Mouse (Mus musculus) kidney, embryonic 15.5 days (tissue): Measurements from ENCODE around the gene Irf7. TPM values are rescaled to one million over a fixed set of nuclear protein-coding genes. Genes with fewer than 3 reads are reported as not detected.

ENCODE experiments used
- ATAC-seq: fragments of 200-750 bp; cut with Nextera tagmentation; replicated peaks from 2 replicates; pipeline ENCODE4 v1.8.0; 2017; ENCODE audit warnings: moderate TSS enrichment; ENCODE audit not compliant: low FRiP score
- H3K27ac ChIP-seq: fragments of 300-500 bp; sonication (generic); 2 replicates; pipeline ENCODE4 v1.5.1; 2015; ENCODE audit warnings: mild to moderate bottlenecking, inconsistent platforms
- H3K27me3 ChIP-seq: fragments of 300-500 bp; sonication (generic); 2 replicates; pipeline ENCODE4 v1.6.1; 2015; ENCODE audit warnings: inconsistent platforms
- H3K36me3 ChIP-seq: fragments of 300-500 bp; sonication (generic); 2 replicates; pipeline ENCODE4 v1.6.1; 2015; ENCODE audit warnings: inconsistent platforms
- H3K4me1 ChIP-seq: fragments of 300-500 bp; sonication (generic); 2 replicates; pipeline ENCODE4 v1.6.1; 2015; ENCODE audit warnings: inconsistent platforms
- H3K4me2 ChIP-seq: fragments of 300-500 bp; sonication (generic); 2 replicates; pipeline ENCODE4 v1.6.1; 2015; ENCODE audit warnings: moderate library complexity, mild to moderate bottlenecking, inconsistent platforms
- H3K4me3 ChIP-seq: fragments of 300-500 bp; sonication (generic); replicated peaks from 2 replicates; pipeline ENCODE4 v1.5.1; 2015; ENCODE audit warnings: mild to moderate bottlenecking, inconsistent platforms
- H3K9ac ChIP-seq: fragments of 300-500 bp; sonication (generic); 2 replicates; pipeline ENCODE4 v1.6.1; 2015; ENCODE audit warnings: mild to moderate bottlenecking, inconsistent platforms
- H3K9me3 ChIP-seq: fragments of 300-500 bp; sonication (generic); replicated peaks from 2 replicates; pipeline ENCODE4 v1.6.1; 2016; ENCODE audit warnings: inconsistent platforms
- WGBS: fragments of 180-500 bp; shearing (Covaris S2); methylation state at CpG from one replicate; pipeline ENCODE4 v1.1.7; 2015; ENCODE audit warnings: mixed read lengths; 5-methylcytosine and 5-hydroxymethylcytosine counted together
- polyA plus RNA-seq: library from polyadenylated mRNA; unstranded; fragments of >200 nt; fragmentation: Nextera tagmentation; extraction: Ambion mirVana; gene quantifications from 2 replicates; pipeline ENCODE4 v1.2.1, GENCODE M21; 2015

Gene Irf7
- polyA plus RNA-seq, 1 experiment from 2014 or later, result 3.8 TPM

GRCm38 (mm10) chr7:141292583-141293388 lies 26.5 kb upstream of the Irf7 start:
- 45% methylated on average over 15 of the region's 15 CpGs for WGBS
- H3K27me3 ChIP-seq, result peaks cover 62% of the 10 kb centered on the region
- H3K27ac ChIP-seq, result no peak overlapping the region
- H3K4me1 ChIP-seq, result peaks cover 33% of the 10 kb centered on the region
- H3K9ac ChIP-seq, result peak overlapping the region; percentile 37; the same call in 1 of the 2 replicates
- peak overlapping the region; percentile 95 for H3K4me2 ChIP-seq
- H3K9me3 ChIP-seq, result no peaks in the 10 kb centered on the region
- peaks cover 12% of the 10 kb centered on the region for H3K36me3 ChIP-seq
- ATAC-seq, result no peak
- H3K4me3 ChIP-seq, result peak overlapping the region; percentile 54

GRCm38 (mm10) chr7:141291921-141292582 lies 25.8 kb upstream of the Irf7 start, which contains the start of gene Drd4:
Gene Drd4 (plus strand): TSS chr7:141292006.
- peak within 1 kb of the TSS; percentile 37 for H3K9ac ChIP-seq
- no peaks in the 10 kb centered on the region for H3K9me3 ChIP-seq
- H3K27ac ChIP-seq, result no peak within 1 kb of the TSS
- peaks cover 62% of the 10 kb centered on the region for H3K27me3 ChIP-seq
- 2% methylated on average over 46 of the region's 46 CpGs for WGBS
- peak within 1 kb of the TSS; percentile 54 for H3K4me3 ChIP-seq
- H3K4me2 ChIP-seq, result peak within 1 kb of the TSS; percentile 95
- H3K36me3 ChIP-seq, result peaks cover 6% of the 10 kb centered on the region
- peaks cover 33% of the 10 kb centered on the region for H3K4me1 ChIP-seq
- peak; percentile 70; the same call in 1 of the 2 replicates for ATAC-seq

- Histone ChIP-seq H3K27ac (no peak overlapping the region), H3K4me2 (no peak overlapping the region), H3K4me3 (no peak overlapping the region), H3K9me3 (no peaks in the 10 kb centered on the region), H3K27me3 (peaks cover 32% of the 10 kb centered on the region), H3K36me3 (no peaks in the 10 kb centered on the region), H3K9ac (no peak overlapping the region), H3K4me1 (peaks cover 16% of the 10 kb centered on the region)
- no peak for ATAC-seq
- 79% methylated on average over 3 of the region's 3 CpGs for WGBS
These were observed 21.8 kb upstream of the Irf7 start for GRCm38 (mm10) chr7:141288042-141288441.

- H3K4me3 ChIP-seq, result no peak overlapping the region
- H3K27ac ChIP-seq, result no peak overlapping the region
- no peaks in the 10 kb centered on the region for H3K9me3 ChIP-seq
- H3K9ac ChIP-seq, result no peak overlapping the region
- no peaks in the 10 kb centered on the region for H3K36me3 ChIP-seq
- no peak for ATAC-seq
- 84% methylated on average over 4 of the region's 4 CpGs for WGBS
- no peak overlapping the region for H3K4me2 ChIP-seq
- no peaks in the 10 kb centered on the region for H3K27me3 ChIP-seq
- peaks cover 22% of the 10 kb centered on the region for H3K4me1 ChIP-seq
These were observed 16.5 kb upstream of the Irf7 start for GRCm38 (mm10) chr7:141282756-141283155.

GRCm38 (mm10) chr7:141281442-141281841 lies 15.2 kb upstream of the Irf7 start:
- H3K27me3 ChIP-seq, result no peaks in the 10 kb centered on the region
- peaks cover 35% of the 10 kb centered on the region for H3K4me1 ChIP-seq
- H3K4me2 ChIP-seq, result no peak overlapping the region
- 59% methylated on average over 6 of the region's 6 CpGs for WGBS
- H3K36me3 ChIP-seq, result no peaks in the 10 kb centered on the region
- H3K4me3 ChIP-seq, result no peak overlapping the region
- H3K9me3 ChIP-seq, result no peaks in the 10 kb centered on the region
- H3K9ac ChIP-seq, result no peak overlapping the region
- H3K27ac ChIP-seq, result peak overlapping the region; percentile 70
- peak; percentile 57; the same call in 1 of the 2 replicates for ATAC-seq

DNA sequence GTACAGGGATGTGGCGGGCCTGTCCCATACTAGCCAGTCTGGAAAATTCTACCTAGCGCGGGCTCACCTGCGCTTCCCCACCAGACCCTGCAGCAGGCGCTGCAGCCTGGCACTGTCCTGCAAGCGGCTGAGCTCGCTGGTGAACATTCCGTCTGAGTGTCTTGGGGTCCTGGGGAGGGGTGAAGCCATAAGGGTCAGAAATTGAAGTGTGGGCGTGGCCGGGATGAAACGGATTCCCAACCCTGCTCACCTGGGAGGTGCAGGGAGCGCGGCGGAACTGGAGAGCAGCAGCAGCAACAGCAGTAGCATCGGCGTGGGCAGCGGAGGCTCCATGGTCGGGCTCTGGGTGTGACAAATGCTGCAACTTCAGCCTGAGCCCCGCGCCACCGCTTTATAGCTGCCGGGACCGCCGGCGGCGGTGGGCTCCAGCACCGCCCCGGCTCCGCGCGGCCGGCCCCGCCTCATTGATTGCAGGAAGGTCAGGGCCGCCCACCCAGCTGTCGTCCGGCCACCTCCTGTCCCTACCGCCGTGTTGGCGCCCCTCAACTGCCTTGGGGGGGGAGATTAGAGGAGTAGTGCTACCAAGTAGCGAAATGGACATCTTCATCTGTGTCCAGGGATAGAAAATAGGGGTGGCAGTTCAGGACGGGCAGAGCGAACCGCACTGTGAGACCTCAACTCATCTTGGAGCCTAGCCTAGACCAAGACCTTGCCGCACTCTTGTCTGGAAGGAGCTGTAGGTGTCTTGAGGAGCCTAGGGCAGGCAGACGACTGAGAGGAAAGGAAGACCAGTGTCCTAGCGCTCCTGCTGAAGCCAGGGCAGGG lies 12.7 kb upstream of the Irf7 start, which contains the start of gene Sct:
Gene Sct (minus strand): TSS at position 368 of the 825 bp plus-strand sequence.
- no peaks in the 10 kb centered on the region for H3K36me3 ChIP-seq
- peak; percentile 52 for ATAC-seq
- peak within 1 kb of the TSS; percentile 51 for H3K9ac ChIP-seq
- peak within 1 kb of the TSS; percentile 88 for H3K4me2 ChIP-seq
- 2% methylated on average over 46 of the region's 46 CpGs for WGBS
- no peaks in the 10 kb centered on the region for H3K27me3 ChIP-seq
- peak within 1 kb of the TSS; percentile 48 for H3K4me3 ChIP-seq
- no peaks in the 10 kb centered on the region for H3K9me3 ChIP-seq
- H3K27ac ChIP-seq, result no peak within 1 kb of the TSS
- peaks cover 46% of the 10 kb centered on the region for H3K4me1 ChIP-seq

DNA sequence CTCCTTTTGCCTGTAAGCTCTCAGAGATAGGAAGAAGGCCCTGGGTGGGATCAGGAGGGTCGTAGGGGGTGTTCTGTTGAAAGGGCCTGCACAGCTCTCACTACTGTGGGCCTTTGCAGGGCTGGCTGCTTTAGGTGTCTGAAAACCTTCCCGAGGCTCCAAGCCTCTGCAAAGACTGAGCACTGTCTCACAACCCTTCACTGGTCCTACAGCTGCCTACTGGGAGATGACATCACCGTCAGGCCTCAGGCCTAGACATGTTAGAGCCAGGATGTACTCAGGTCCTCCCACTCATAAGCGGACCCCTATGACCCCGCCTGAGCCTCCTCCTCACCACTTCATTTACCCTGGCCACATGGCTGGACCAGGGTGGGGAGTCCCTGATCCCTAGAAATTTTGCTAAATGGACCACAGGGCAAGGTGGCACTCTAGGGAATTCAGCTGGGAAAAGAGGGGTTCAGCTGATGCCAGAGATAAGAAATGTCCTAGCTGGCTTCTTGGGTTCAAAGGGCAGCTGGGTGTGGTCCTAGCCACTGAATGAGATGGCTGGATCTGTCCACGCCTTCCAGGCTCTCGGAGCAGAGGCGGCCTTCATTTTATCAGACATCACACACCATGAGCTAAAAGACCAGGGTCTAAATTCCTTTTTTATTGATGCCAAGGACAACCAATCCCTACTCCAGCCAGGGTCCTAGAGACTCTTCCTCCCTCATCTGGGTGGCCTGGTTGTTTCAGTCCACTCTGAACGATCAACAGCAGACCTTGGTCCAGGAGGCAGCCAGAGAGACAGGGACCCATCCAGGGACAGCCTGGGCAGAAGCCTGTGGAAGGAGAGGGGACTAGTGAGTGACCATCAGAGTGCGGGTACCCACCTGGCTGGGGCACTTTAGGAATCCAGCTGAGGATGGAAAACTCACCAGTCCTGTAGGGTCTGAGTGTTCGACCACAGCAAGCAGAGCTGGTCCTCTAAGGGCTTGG lies 11.7 kb upstream of the Irf7 start:
- H3K27me3 ChIP-seq, result no peaks in the 10 kb centered on the region
- H3K4me1 ChIP-seq, result peaks cover 46% of the 10 kb centered on the region
- no peak overlapping the region for H3K27ac ChIP-seq
- peak overlapping the region; percentile 88 for H3K4me2 ChIP-seq
- H3K9me3 ChIP-seq, result no peaks in the 10 kb centered on the region
- no peak for ATAC-seq
- peak overlapping the region; percentile 23; the same call in 1 of the 2 replicates for H3K9ac ChIP-seq
- H3K36me3 ChIP-seq, result no peaks in the 10 kb centered on the region
- 71% methylated on average over 11 of the region's 11 CpGs for WGBS
- peak overlapping the region; percentile 48 for H3K4me3 ChIP-seq

DNA sequence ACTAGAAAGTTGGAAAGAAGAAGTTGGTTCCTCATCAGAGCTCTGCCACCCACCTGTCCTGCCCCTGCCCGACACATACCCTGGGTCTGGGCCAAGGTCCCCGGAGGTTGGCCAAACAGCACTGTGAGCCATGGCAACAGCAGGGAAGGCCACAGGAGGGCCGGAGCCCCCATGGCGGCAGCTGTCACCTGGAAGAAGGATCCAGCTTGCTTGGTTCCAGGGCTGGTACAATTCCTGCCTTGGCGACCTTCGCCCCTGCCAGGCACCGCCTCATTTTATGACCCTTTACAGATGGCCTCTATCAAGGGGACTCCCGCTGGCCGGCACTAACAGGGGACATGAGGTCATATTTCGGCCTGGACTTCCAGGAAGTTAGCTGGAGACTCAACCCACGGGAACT lies 10.3 kb upstream of the Irf7 start, which contains the start of gene Cdhr5:
Gene Cdhr5 (minus strand): TSS at position 241 of the 400 bp plus-strand sequence.
- Histone ChIP-seq H3K9ac (0 out of 2 replicates have a peak within 1 kb of the TSS, but pooled peaks have one; percentile 12), H3K36me3 (no peaks in the 10 kb centered on the region)

GRCm38 (mm10) chr7:141275356-141275755 lies 9.1 kb upstream of the Irf7 start:
- 85% methylated on average over 9 of the region's 9 CpGs for whole genome bisulfite sequencing
- Histone ChIP-seq H3K27me3 (no peaks in the 10 kb centered on the region), H3K36me3 (no peaks in the 10 kb centered on the region), H3K4me1 (peaks cover 41% of the 10 kb centered on the region), H3K4me2 (no peak overlapping the region), H3K9me3 (no peaks in the 10 kb centered on the region), H3K4me3 (no peak overlapping the region), H3K9ac (no peak overlapping the region), H3K27ac (no peak overlapping the region)
- no peak for ATAC-seq

More for the DNA sequence above, 10.3 kb upstream of the Irf7 start, which contains the start of gene Cdhr5:
- 31% methylated on average over 11 of the region's 11 CpGs for WGBS
- Histone ChIP-seq H3K4me1 (peaks cover 41% of the 10 kb centered on the region), H3K27me3 (no peaks in the 10 kb centered on the region), H3K9me3 (no peaks in the 10 kb centered on the region), H3K4me3 (no peak within 1 kb of the TSS), H3K27ac (peak within 1 kb of the TSS; percentile 52; the same call in 1 of the 2 replicates), H3K4me2 (peak within 1 kb of the TSS; percentile 24)
- no peak for ATAC-seq

- WGBS, result 88% methylated on average over 3 of the region's 3 CpGs
- Histone ChIP-seq H3K4me1 (peaks cover 13% of the 10 kb centered on the region), H3K9ac (no peak overlapping the region)
These were observed 4.3 kb upstream of the Irf7 start for GRCm38 (mm10) chr7:141270631-141271030.

DNA sequence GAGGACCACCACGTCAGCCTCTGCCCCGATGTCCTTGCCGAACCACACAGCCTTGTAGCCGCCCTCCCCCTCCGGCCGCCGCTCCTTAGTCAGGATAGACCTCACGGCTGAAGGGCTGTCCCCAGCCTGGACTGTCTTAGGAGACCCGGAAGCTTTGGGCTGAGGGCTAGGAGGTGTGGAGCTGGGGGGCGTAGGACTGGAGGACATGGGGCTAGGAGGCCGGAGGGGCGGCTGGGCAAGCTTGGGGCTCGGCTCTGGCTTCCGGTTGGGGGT lies 2.9 kb upstream of the Irf7 start:
- H3K27me3 ChIP-seq, result no peaks in the 10 kb centered on the region
- no peak overlapping the region for H3K4me2 ChIP-seq
- H3K4me3 ChIP-seq, result no peak overlapping the region
- peaks cover 24% of the 10 kb centered on the region for H3K4me1 ChIP-seq
- peaks cover 2% of the 10 kb centered on the region; the same call in 1 of the 2 replicates for H3K36me3 ChIP-seq
- H3K27ac ChIP-seq, result no peak overlapping the region
- H3K9me3 ChIP-seq, result no peaks in the 10 kb centered on the region
- WGBS, result 76% methylated on average over 14 of the region's 14 CpGs
- ATAC-seq, result no peak
- no peak overlapping the region for H3K9ac ChIP-seq

More at GRCm38 (mm10) chr7:141270631-141271030, 4.3 kb upstream of the Irf7 start:
- Histone ChIP-seq H3K4me3 (no peak overlapping the region), H3K27me3 (no peaks in the 10 kb centered on the region), H3K36me3 (no peaks in the 10 kb centered on the region), H3K9me3 (no peaks in the 10 kb centered on the region), H3K4me2 (no peak overlapping the region), H3K27ac (no peak overlapping the region)
- ATAC-seq, result no peak
